Mouse (Mus musculus) liver, embryonic 12.5 days (tissue): ENCODE results near the gene Zfp964. TPM values are rescaled to one million over a fixed set of nuclear protein-coding genes. Genes with fewer than 3 reads are reported as not detected.

Experiments used
- polyA plus RNA-seq: library from polyadenylated mRNA; unstranded; fragments of >200 nt; fragmentation: Nextera tagmentation; extraction: Ambion mirVana; gene quantifications from 2 replicates; pipeline ENCODE4 v1.2.1, GENCODE M21; 2016

Gene Zfp964
- polyA plus RNA-seq, 1 experiment from 2014 or later: 0.58 TPM

Other genes starting within 250 kb of the Zfp964 start
- gene Gm9495, start 200.9 kb upstream of the Zfp964 start, polyA plus RNA-seq: not detected in 2 replicates
- gene Gm7697, start 131.5 kb upstream of the Zfp964 start, polyA plus RNA-seq: not detected in 2 replicates
- 9.6 and 9.7 TPM in 2 replicates for gene Zfp868, start 28.9 kb upstream of the Zfp964 start, polyA plus RNA-seq
- gene Zfp869, start 56.2 kb downstream of the Zfp964 start, polyA plus RNA-seq: 14.8 and 15.8 TPM in 2 replicates
- gene Zfp963, start 95.5 kb downstream of the Zfp964 start, polyA plus RNA-seq: 1.8 and 2.3 TPM in 2 replicates
- gene Gm20422, start 120.4 kb downstream of the Zfp964 start, polyA plus RNA-seq: 0.32 TPM in 1 of 2 replicates, not detected in the other
- 32.8 and 33.9 TPM in 2 replicates for gene Atp13a1, start 136.7 kb downstream of the Zfp964 start, polyA plus RNA-seq
- 10.9 and 12.3 TPM in 2 replicates for gene Zfp866, start 136.7 kb downstream of the Zfp964 start, polyA plus RNA-seq
- 5.4 and 6.6 TPM in 2 replicates for gene Gmip, start 154.2 kb downstream of the Zfp964 start, polyA plus RNA-seq
- gene Lpar2, start 167.9 kb downstream of the Zfp964 start, polyA plus RNA-seq: 0.12 and 0.20 TPM in 2 replicates
- 3.1 and 3.2 TPM in 2 replicates for gene Pbx4, start 178.0 kb downstream of the Zfp964 start, polyA plus RNA-seq
- gene Cilp2, start 233.2 kb downstream of the Zfp964 start, polyA plus RNA-seq: 0.14 and 0.33 TPM in 2 replicates
- 3.8 and 4.5 TPM in 2 replicates for gene Tssk6, start 247.7 kb downstream of the Zfp964 start, polyA plus RNA-seq
- 121 and 122 TPM in 2 replicates for gene Ndufa13, start 248.1 kb downstream of the Zfp964 start, polyA plus RNA-seq
- gene Yjefn3, start 248.2 kb downstream of the Zfp964 start, polyA plus RNA-seq: 0.74 and 0.86 TPM in 2 replicates